Mouse (Mus musculus): ENCODE results near the gene Mgp. TPM values are rescaled to one million over a fixed set of nuclear protein-coding genes. Genes with fewer than 3 reads are reported as not detected.
"Not testable (repeated sequence)": the region's sequence is repeated elsewhere in the genome, so short reads cannot be mapped to it uniquely, and the experiment has no call there.

Mgp gene
- polyA plus RNA-seq, 1 experiment from 2014 or later, result 1.6 TPM

DNA sequence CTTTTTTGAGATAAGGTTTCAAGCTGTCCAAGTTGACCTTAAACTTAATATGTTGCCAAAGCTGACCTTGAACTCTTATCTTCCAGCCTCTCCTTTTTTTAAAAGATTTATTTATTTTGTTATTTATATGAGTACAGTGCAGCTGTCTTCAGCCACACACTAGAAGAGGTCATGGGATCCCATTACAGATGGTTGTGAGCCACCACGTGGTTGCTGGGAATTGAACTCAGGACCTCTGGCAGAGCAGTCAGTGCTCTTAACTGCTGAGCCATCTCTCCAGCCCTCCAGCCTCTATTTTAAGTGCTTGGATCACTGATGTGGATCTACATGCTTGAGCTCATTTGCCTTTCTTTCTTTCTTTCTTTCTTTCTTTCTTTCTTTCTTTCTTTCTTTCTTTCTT lies 9.1 kb upstream of the Mgp start:
- not testable (repeated sequence) for H3K36me3 ChIP-seq (ENCODE audit: control insufficient read depth, insufficient read depth, low read length); H3K27me3 ChIP-seq (ENCODE audit: control insufficient read depth, insufficient read depth, low read length); H3K27ac ChIP-seq (ENCODE audit: low read depth, low read length); H3K9ac ChIP-seq (ENCODE audit: low read length); ATAC-seq (ENCODE audit: low FRiP score); H3K4me1 ChIP-seq (ENCODE audit: control insufficient read depth, insufficient read depth, low read length); H3K4me2 ChIP-seq; DNase-seq (ENCODE audit: low spot score, missing footprints); H3K9me3 ChIP-seq (ENCODE audit: control insufficient read depth, low read length); H3K4me3 ChIP-seq (ENCODE audit: low read depth, low read length)
- WGBS, result 44% methylated on average over 1 of the region's 1 CpGs

GRCm38 (mm10) chr6:136883961-136884360 lies 8.3 kb upstream of the Mgp start:
- WGBS, result 92% methylated on average over 6 of the region's 6 CpGs
- H3K4me3 ChIP-seq (ENCODE audit: low read depth, low read length), result no peak overlapping the region
- H3K4me1 ChIP-seq (ENCODE audit: control insufficient read depth, insufficient read depth, low read length), result no peaks in the 10 kb centered on the region
- DNase-seq (ENCODE audit: low spot score, missing footprints) (no peak), ATAC-seq (ENCODE audit: low FRiP score) (no peak)
- H3K27ac ChIP-seq (ENCODE audit: low read depth, low read length), result no peak overlapping the region
- H3K9ac ChIP-seq (ENCODE audit: low read length), result no peak overlapping the region
- no peak overlapping the region for H3K4me2 ChIP-seq
- no peaks in the 10 kb centered on the region for H3K36me3 ChIP-seq (ENCODE audit: control insufficient read depth, insufficient read depth, low read length)
- H3K9me3 ChIP-seq (ENCODE audit: control insufficient read depth, low read length), result no peaks in the 10 kb centered on the region
- no peaks in the 10 kb centered on the region for H3K27me3 ChIP-seq (ENCODE audit: control insufficient read depth, insufficient read depth, low read length)

DNA sequence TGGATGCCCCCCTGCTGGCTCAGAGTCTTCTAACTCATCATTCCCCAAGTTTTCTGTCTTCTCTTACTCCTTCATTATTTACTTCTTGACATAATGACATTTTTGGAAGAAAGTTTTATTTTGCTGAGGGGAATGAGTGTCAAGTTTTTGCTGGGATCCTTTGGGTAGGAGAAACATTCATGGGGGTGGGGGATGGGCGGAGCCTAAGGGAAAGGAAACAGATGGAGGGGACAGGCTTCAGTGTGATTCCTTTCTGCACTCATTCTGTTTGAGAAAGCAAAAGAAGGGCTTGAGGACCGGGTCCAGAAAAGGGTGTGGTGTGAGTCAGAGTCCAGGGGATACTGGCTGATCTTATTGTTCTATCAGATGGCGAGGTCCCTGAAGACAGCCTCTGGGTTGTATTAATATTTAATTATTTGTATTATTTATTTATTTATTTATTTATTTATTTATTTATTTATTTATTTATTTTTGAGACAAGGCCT lies 7.8 kb upstream of the Mgp start:
- H3K27ac ChIP-seq (ENCODE audit: low read depth, low read length), result no peak overlapping the region
- WGBS, result 84% methylated on average over 3 of the region's 3 CpGs
- H3K9me3 ChIP-seq (ENCODE audit: control insufficient read depth, low read length), result no peaks in the 10 kb centered on the region
- H3K27me3 ChIP-seq (ENCODE audit: control insufficient read depth, insufficient read depth, low read length), result no peaks in the 10 kb centered on the region
- no peak for ATAC-seq (ENCODE audit: low FRiP score)
- no peak overlapping the region for H3K4me2 ChIP-seq
- no peaks in the 10 kb centered on the region for H3K36me3 ChIP-seq (ENCODE audit: control insufficient read depth, insufficient read depth, low read length)
- no peak overlapping the region for H3K4me3 ChIP-seq (ENCODE audit: low read depth, low read length)
- H3K9ac ChIP-seq (ENCODE audit: low read length), result no peak overlapping the region
- no peaks in the 10 kb centered on the region for H3K4me1 ChIP-seq (ENCODE audit: control insufficient read depth, insufficient read depth, low read length)
- no peak for DNase-seq (ENCODE audit: low spot score, missing footprints)

DNA sequence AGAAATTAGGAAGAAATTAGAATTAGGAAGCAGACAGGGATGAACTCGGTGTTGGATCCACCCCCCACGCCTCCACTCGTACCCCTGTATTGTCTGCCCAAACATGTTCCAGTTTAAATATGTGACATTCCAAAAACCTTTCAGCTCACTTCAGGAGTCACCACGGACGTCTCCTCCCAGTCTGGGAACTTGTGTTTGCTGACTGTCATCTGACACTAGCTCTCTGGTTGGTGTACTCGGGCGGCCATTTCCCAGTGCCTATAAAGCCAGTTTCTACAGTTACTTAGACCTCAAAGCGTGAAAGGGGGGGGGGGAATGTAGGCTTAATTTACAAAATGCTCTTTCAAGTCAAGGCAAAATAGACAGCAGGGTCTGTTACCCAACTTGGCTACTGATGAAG lies 6.1 kb upstream of the Mgp start:
- Histone ChIP-seq H3K36me3 (ENCODE audit: control insufficient read depth, insufficient read depth, low read length) (no peaks in the 10 kb centered on the region), H3K4me3 (ENCODE audit: low read depth, low read length) (no peak overlapping the region), H3K9me3 (ENCODE audit: control insufficient read depth, low read length) (no peaks in the 10 kb centered on the region), H3K9ac (ENCODE audit: low read length) (no peak overlapping the region), H3K4me1 (ENCODE audit: control insufficient read depth, insufficient read depth, low read length) (no peaks in the 10 kb centered on the region), H3K4me2 (no peak overlapping the region), H3K27me3 (ENCODE audit: control insufficient read depth, insufficient read depth, low read length) (no peaks in the 10 kb centered on the region), H3K27ac (ENCODE audit: low read depth, low read length) (no peak overlapping the region)
- DNase-seq (ENCODE audit: low spot score, missing footprints) (no peak), ATAC-seq (ENCODE audit: low FRiP score) (no peak)
- WGBS, result 72% methylated on average over 8 of the region's 8 CpGs

- Histone ChIP-seq H3K4me3 (ENCODE audit: low read depth, low read length) (no peak overlapping the region), H3K27me3 (ENCODE audit: control insufficient read depth, insufficient read depth, low read length) (no peaks in the 10 kb centered on the region), H3K9me3 (ENCODE audit: control insufficient read depth, low read length) (no peaks in the 10 kb centered on the region), H3K9ac (ENCODE audit: low read length) (no peak overlapping the region), H3K27ac (ENCODE audit: low read depth, low read length) (no peak overlapping the region), H3K4me2 (no peak overlapping the region), H3K4me1 (ENCODE audit: control insufficient read depth, insufficient read depth, low read length) (no peaks in the 10 kb centered on the region), H3K36me3 (ENCODE audit: control insufficient read depth, insufficient read depth, low read length) (no peaks in the 10 kb centered on the region)
- WGBS, result 78% methylated on average over 8 of the region's 8 CpGs
- ATAC-seq (ENCODE audit: low FRiP score) (no peak), DNase-seq (ENCODE audit: low spot score, missing footprints) (no peak)
Measured at GRCm38 (mm10) chr6:136874599-136874998, 1.0 kb downstream of the Mgp start.

GRCm38 (mm10) chr6:136868921-136869320 lies 6.7 kb downstream of the Mgp start:
- H3K36me3 ChIP-seq (ENCODE audit: control insufficient read depth, insufficient read depth, low read length), result no peaks in the 10 kb centered on the region
- H3K9ac ChIP-seq (ENCODE audit: low read length), result no peak overlapping the region
- no peak overlapping the region for H3K4me3 ChIP-seq (ENCODE audit: low read depth, low read length)
- DNase-seq (ENCODE audit: low spot score, missing footprints) (no peak), ATAC-seq (ENCODE audit: low FRiP score) (no peak)
- H3K9me3 ChIP-seq (ENCODE audit: control insufficient read depth, low read length), result no peaks in the 10 kb centered on the region
- no peak overlapping the region for H3K27ac ChIP-seq (ENCODE audit: low read depth, low read length)
- WGBS, result 85% methylated on average over 5 of the region's 5 CpGs
- H3K4me2 ChIP-seq, result no peak overlapping the region
- no peaks in the 10 kb centered on the region for H3K4me1 ChIP-seq (ENCODE audit: control insufficient read depth, insufficient read depth, low read length)
- H3K27me3 ChIP-seq (ENCODE audit: control insufficient read depth, insufficient read depth, low read length), result no peaks in the 10 kb centered on the region

- Histone ChIP-seq H3K27me3 (ENCODE audit: control insufficient read depth, insufficient read depth, low read length) (no peaks in the 10 kb centered on the region), H3K4me1 (ENCODE audit: control insufficient read depth, insufficient read depth, low read length) (no peaks in the 10 kb centered on the region), H3K4me3 (ENCODE audit: low read depth, low read length) (no peak overlapping the region), H3K4me2 (no peak overlapping the region), H3K36me3 (ENCODE audit: control insufficient read depth, insufficient read depth, low read length) (no peaks in the 10 kb centered on the region), H3K9me3 (ENCODE audit: control insufficient read depth, low read length) (no peaks in the 10 kb centered on the region), H3K27ac (ENCODE audit: low read depth, low read length) (no peak overlapping the region), H3K9ac (ENCODE audit: low read length) (no peak overlapping the region)
- WGBS, result 87% methylated on average over 4 of the region's 4 CpGs
- ATAC-seq (ENCODE audit: low FRiP score) (no peak), DNase-seq (ENCODE audit: low spot score, missing footprints) (no peak)
Measured at GRCm38 (mm10) chr6:136866150-136866549, 9.5 kb downstream of the Mgp start.

- Histone ChIP-seq H3K9me3 (ENCODE audit: control insufficient read depth, low read length) (no peaks in the 10 kb centered on the region), H3K4me1 (ENCODE audit: control insufficient read depth, insufficient read depth, low read length) (no peaks in the 10 kb centered on the region), H3K4me3 (ENCODE audit: low read depth, low read length) (no peak overlapping the region), H3K27me3 (ENCODE audit: control insufficient read depth, insufficient read depth, low read length) (no peaks in the 10 kb centered on the region), H3K4me2 (no peak overlapping the region), H3K36me3 (ENCODE audit: control insufficient read depth, insufficient read depth, low read length) (no peaks in the 10 kb centered on the region), H3K27ac (ENCODE audit: low read depth, low read length) (no peak overlapping the region), H3K9ac (ENCODE audit: low read length) (no peak overlapping the region)
- 85% methylated on average over 5 of the region's 5 CpGs for WGBS
- DNase-seq (ENCODE audit: low spot score, missing footprints), result no peak
- no peak for ATAC-seq (ENCODE audit: low FRiP score)
Measured at GRCm38 (mm10) chr6:136865360-136865759, 10.3 kb downstream of the Mgp start.

- peak; percentile 90 for DNase-seq (ENCODE audit: low spot score, missing footprints)
- WGBS, result 53% methylated on average over 9 of the region's 9 CpGs
- no peak overlapping the region for H3K4me3 ChIP-seq (ENCODE audit: low read depth, low read length)
Measured at GRCm38 (mm10) chr6:136861020-136861419, 14.6 kb downstream of the Mgp start.

GRCm38 (mm10) chr6:136858420-136858819 lies 17.2 kb downstream of the Mgp start:
- Histone ChIP-seq H3K4me3 (ENCODE audit: low read depth, low read length) (no peak overlapping the region), H3K4me2 (no peak overlapping the region), H3K36me3 (ENCODE audit: control insufficient read depth, insufficient read depth, low read length) (no peaks in the 10 kb centered on the region), H3K9ac (ENCODE audit: low read length) (no peak overlapping the region), H3K9me3 (ENCODE audit: control insufficient read depth, low read length) (no peaks in the 10 kb centered on the region), H3K27ac (ENCODE audit: low read depth, low read length) (no peak overlapping the region), H3K4me1 (ENCODE audit: control insufficient read depth, insufficient read depth, low read length) (no peaks in the 10 kb centered on the region), H3K27me3 (ENCODE audit: control insufficient read depth, insufficient read depth, low read length) (no peaks in the 10 kb centered on the region)
- 81% methylated on average over 8 of the region's 8 CpGs for WGBS
- no peak for DNase-seq (ENCODE audit: low spot score, missing footprints)
- no peak for ATAC-seq (ENCODE audit: low FRiP score)

More at GRCm38 (mm10) chr6:136861020-136861419, 14.6 kb downstream of the Mgp start:
- Histone ChIP-seq H3K27me3 (ENCODE audit: control insufficient read depth, insufficient read depth, low read length) (no peaks in the 10 kb centered on the region), H3K9me3 (ENCODE audit: control insufficient read depth, low read length) (no peaks in the 10 kb centered on the region), H3K36me3 (ENCODE audit: control insufficient read depth, insufficient read depth, low read length) (no peaks in the 10 kb centered on the region), H3K4me1 (ENCODE audit: control insufficient read depth, insufficient read depth, low read length) (no peaks in the 10 kb centered on the region), H3K4me2 (no peak overlapping the region), H3K9ac (ENCODE audit: low read length) (no peak overlapping the region), H3K27ac (ENCODE audit: low read depth, low read length) (no peak overlapping the region)
- ATAC-seq (ENCODE audit: low FRiP score), result peak; percentile 54; the same call in 1 of the 2 replicates

Measured in midbrain, embryonic 11.5 days (tissue).